8 mouse cellular contexts compared by ENCODE assay signal in the genomic region with DNA sequence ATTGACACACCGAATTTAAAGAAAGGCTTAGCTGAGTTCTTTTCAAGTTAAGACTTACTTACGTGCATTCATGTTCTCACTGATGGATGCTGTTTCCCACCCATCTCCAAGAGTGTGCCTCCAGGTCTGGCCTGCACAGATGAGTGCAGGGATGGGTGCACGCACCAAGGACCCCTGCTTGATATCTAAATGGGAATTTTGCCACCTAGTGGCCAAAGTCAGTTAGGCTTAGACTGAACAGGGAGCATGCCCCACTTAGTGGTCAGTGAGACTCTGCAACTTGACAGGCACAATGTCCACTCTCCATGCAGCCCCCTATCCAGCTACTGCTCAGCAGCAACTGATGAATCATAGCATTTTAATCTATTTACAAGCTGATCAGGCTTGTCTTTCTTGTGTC. TPM values are rescaled to one million over a fixed set of nuclear protein-coding genes. Genes with fewer than 3 reads are reported as not detected.
DNase-seq lines count a peak whose midpoint lies in the region; ATAC-seq and TF ChIP-seq lines count a peak whose summit lies in the region.
"Had no signal": no experiment of that assay in that cellular context is flagged by ENCODE, and none has a peak within 500 bp of the region (broad histone marks: within the 10 kb centered on the region; RNA-seq: fewer than 3 reads in every experiment).

No protein-coding gene starts in this region.

- H3K4me2 ChIP-seq in liver, embryonic 12.5 days = no peak overlapping the region
- no peak overlapping the region for H3K4me2 ChIP-seq in midbrain, embryonic 15.5 days

- H3K27me3 ChIP-seq in liver, adult 2 months (ENCODE audit: control insufficient read depth, insufficient read depth, low read length) = no peaks in the 10 kb centered on the region
- H3K27me3 ChIP-seq in liver, embryonic 12.5 days (replicated peaks) = no peaks in the 10 kb centered on the region
- no peaks in the 10 kb centered on the region for H3K27me3 ChIP-seq in midbrain, embryonic 15.5 days (replicated peaks)

- H3K27ac ChIP-seq in liver, adult 2 months (replicated peaks; ENCODE audit: insufficient read depth, low read depth, low read length) = no peak overlapping the region
- no peak overlapping the region for H3K27ac ChIP-seq in liver, embryonic 12.5 days
- H3K27ac ChIP-seq in embryonic fibroblast, embryonic 13.5 days (ENCODE audit: insufficient read depth, low read length) = no peak overlapping the region
- H3K27ac ChIP-seq in midbrain, embryonic 15.5 days = no peak overlapping the region

- no peak overlapping the region for H3K4me3 ChIP-seq in liver, adult 2 months (ENCODE audit: insufficient read depth, low read depth, low read length)
- H3K4me3 ChIP-seq in liver, embryonic 12.5 days = no peak overlapping the region
- H3K4me3 ChIP-seq in embryonic fibroblast, embryonic 13.5 days (ENCODE audit: insufficient read depth, low read length) = no peak overlapping the region
- no peak overlapping the region for H3K4me3 ChIP-seq in midbrain, embryonic 15.5 days

- H3K9ac ChIP-seq in liver, adult 2 months (ENCODE audit: low read depth, low read length) = no peak overlapping the region
- H3K9ac ChIP-seq in liver, embryonic 12.5 days = no peak overlapping the region
- no peak overlapping the region for H3K9ac ChIP-seq in midbrain, embryonic 15.5 days

- H3K36me3 ChIP-seq in liver, adult 2 months (ENCODE audit: control insufficient read depth, insufficient read depth, low read length) = no peaks in the 10 kb centered on the region
- H3K36me3 ChIP-seq in liver, embryonic 12.5 days = no peaks in the 10 kb centered on the region
- no peaks in the 10 kb centered on the region for H3K36me3 ChIP-seq in midbrain, embryonic 15.5 days (replicated peaks)

- H3K9me3 ChIP-seq in liver, embryonic 12.5 days (replicated peaks) = no peaks in the 10 kb centered on the region
- no peaks in the 10 kb centered on the region for H3K9me3 ChIP-seq in midbrain, embryonic 15.5 days

- WGBS in liver, adult 2 months = 63% methylated on average over 3 of the region's 3 CpGs
- WGBS in liver, embryonic 12.5 days (ENCODE audit: insufficient replicate concordance) = 48% methylated on average over 3 of the region's 3 CpGs
- 57% methylated on average over 3 of the region's 3 CpGs for WGBS in midbrain, embryonic 15.5 days

- no peak for ATAC-seq in liver, embryonic 12.5 days
- ATAC-seq in midbrain, embryonic 15.5 days (replicated peaks) = peak; percentile 58; the same call in 1 of the 2 replicates

- TF ChIP-seq POLR2A in liver, adult 2 months (IDR thresholded peaks at IDR 0.05; ENCODE audit: extremely low read depth, insufficient read depth, low read length) = no peak
- no peak for TF ChIP-seq POLR2A in embryonic fibroblast, embryonic 13.5 days (IDR thresholded peaks at IDR 0.05; ENCODE audit: low read depth, low read length)

- peak; percentile 63 for TF ChIP-seq CTCF in liver, adult 2 months (IDR thresholded peaks at IDR 0.05; ENCODE audit: low read depth, low read length)
- peak; percentile 25; the same call in 1 of the 2 replicates for TF ChIP-seq CTCF in embryonic fibroblast, embryonic 13.5 days (IDR thresholded peaks at IDR 0.05; ENCODE audit: borderline replicate concordance, insufficient read depth, low read length)

- no peaks in the 10 kb centered on the region for H3K4me1 ChIP-seq in liver, adult 2 months (ENCODE audit: control insufficient read depth, insufficient read depth, low read length)
- 0 out of 2 replicates have a peak, but pooled peaks cover 3% of the 10 kb centered on the region for H3K4me1 ChIP-seq in liver, embryonic 12.5 days
- no peaks in the 10 kb centered on the region for H3K4me1 ChIP-seq in embryonic fibroblast, embryonic 13.5 days (ENCODE audit: control insufficient read depth, insufficient read depth, low read length)
- H3K4me1 ChIP-seq in midbrain, embryonic 15.5 days = no peaks in the 10 kb centered on the region

- no peak for DNase-seq in liver, adult 2 months (ENCODE audit: extremely low read depth, low read depth, low spot score)
- DNase-seq in ZHBTc4 (ENCODE audit: low read depth, low spot score) = peak; percentile 73
- DNase-seq in kidney, postnatal 10 days = peak; percentile 54
- DNase-seq in right cerebral cortex, postnatal 36 days (ENCODE audit: low spot score in 2 of 2) = no peak

- H3K79me2 ChIP-seq in liver, adult 2 months (ENCODE audit: control insufficient read depth, insufficient read depth, low read length) = no peaks in the 10 kb centered on the region

RNA-seq across cellular contexts. Expression of a gene that starts 47.8 kb away (rescaled TPM):
- total RNA-seq in liver, adult 2 months (2014; rRNA removed) = 113 and 163 TPM in 2 replicates
- polyA plus RNA-seq in liver, adult 2 months (2012; rRNA removed) = 19.7 and 23.8 TPM in 2 replicates
- polyA plus RNA-seq in liver, embryonic 12.5 days (2016; fragmentation: Nextera tagmentation; extraction: Ambion mirVana) = 104 and 112 TPM in 2 replicates
- polyA plus RNA-seq in embryonic fibroblast, embryonic 13.5 days (2011; ENCODE audit: insufficient read length, low read depth, missing spikeins) = 111 and 121 TPM in 2 replicates
- polyA plus RNA-seq in midbrain, embryonic 15.5 days (2015; fragmentation: Nextera tagmentation; extraction: Ambion mirVana) = 280 and 308 TPM in 2 replicates

RNA-seq across cellular contexts. Expression of a gene that starts 48.1 kb away (rescaled TPM):
- 2.7 TPM in 1 of 2 replicates, not detected in the other for total RNA-seq in liver, adult 2 months (2014; rRNA removed)
- polyA plus RNA-seq in liver, adult 2 months (2012; rRNA removed) = not detected in 2 replicates
- polyA plus RNA-seq in liver, embryonic 12.5 days (2016; fragmentation: Nextera tagmentation; extraction: Ambion mirVana) = not detected in 2 replicates
- polyA plus RNA-seq in embryonic fibroblast, embryonic 13.5 days (2011; ENCODE audit: insufficient read length, low read depth, missing spikeins) = not detected in 2 replicates
- polyA plus RNA-seq in midbrain, embryonic 15.5 days (2015; fragmentation: Nextera tagmentation; extraction: Ambion mirVana) = not detected in 2 replicates
- polyA plus RNA-seq: heart, embryonic 14.5 days had no signal

Comparison
In these comparisons a context has a peak if more than half of its experiments do, and no peak if none do; other contexts are left out.
1. DNase-seq: peak in ZHBTc4 (single experiment) and kidney, postnatal 10 days (single experiment); none in liver, adult 2 months (single experiment) and right cerebral cortex, postnatal 36 days (0 of 2).